Mouse (Mus musculus): ENCODE data around the gene Cacna1c.

Gene Cacna1c

DNA sequence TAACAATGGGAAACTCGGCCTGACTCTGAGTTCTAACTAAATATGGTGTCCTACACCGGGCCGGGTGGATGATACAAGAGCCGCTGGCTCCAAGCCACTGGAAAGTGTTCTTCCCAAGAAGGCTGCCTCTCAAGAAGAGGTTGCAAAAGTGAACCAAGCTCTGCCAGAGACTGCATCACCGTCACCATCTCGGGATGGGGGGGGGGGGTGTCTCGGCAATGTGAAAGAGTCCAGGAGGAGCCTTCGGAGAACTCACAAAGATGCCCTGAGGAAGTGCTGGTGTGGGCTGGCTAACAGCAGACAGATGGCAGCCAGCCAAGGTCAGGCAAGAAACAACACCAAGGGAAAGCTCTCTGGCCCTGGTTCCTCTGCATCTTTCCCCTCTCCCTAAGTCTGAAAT is 107.0 kb downstream of the Cacna1c start:
- no peak for DNase-seq (ENCODE audit: low spot score)

DNA sequence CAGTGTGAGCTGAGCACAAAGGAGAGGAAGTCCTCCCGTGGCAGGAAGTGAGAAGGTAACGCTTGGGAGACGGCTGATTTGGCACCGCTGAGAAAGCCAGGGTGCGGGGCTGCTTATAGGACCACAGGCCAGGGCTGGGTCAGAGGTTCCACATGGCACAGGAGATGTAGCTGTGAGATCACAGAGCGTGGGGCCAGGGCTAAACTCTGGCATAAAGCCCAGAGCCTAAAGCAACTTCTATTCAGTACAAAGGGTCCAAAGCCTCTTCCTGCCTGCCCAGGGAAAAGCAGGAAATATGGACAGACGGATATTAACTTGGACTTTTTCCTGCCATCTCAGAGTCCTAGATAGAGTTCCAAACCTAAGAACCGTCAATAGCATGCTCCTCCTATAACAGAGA is 107.8 kb downstream of the Cacna1c start:
- DNase-seq (ENCODE audit: low spot score), result no peak

- DNase-seq (ENCODE audit: low spot score), result no peak
Observed at GRCm38 (mm10) chr6:119087919-119088318, 108.3 kb downstream of the Cacna1c start.

- no peak for DNase-seq (ENCODE audit: low spot score)
Observed at GRCm38 (mm10) chr6:119085789-119086188, 110.4 kb downstream of the Cacna1c start.

GRCm38 (mm10) chr6:119084532-119084931 is 111.7 kb downstream of the Cacna1c start:
- DNase-seq (ENCODE audit: low spot score), result no peak

- no peak for DNase-seq (ENCODE audit: low spot score)
Observed at GRCm38 (mm10) chr6:119083559-119083958, 112.7 kb downstream of the Cacna1c start.

- no peak for DNase-seq (ENCODE audit: low spot score)
Observed at GRCm38 (mm10) chr6:119082662-119083061, 113.6 kb downstream of the Cacna1c start.

- no peak for DNase-seq (ENCODE audit: low spot score)
Observed at GRCm38 (mm10) chr6:119081650-119082049, 114.6 kb downstream of the Cacna1c start.

- no peak for DNase-seq (ENCODE audit: low spot score)
Observed at GRCm38 (mm10) chr6:119079626-119080025, 116.6 kb downstream of the Cacna1c start.

DNA sequence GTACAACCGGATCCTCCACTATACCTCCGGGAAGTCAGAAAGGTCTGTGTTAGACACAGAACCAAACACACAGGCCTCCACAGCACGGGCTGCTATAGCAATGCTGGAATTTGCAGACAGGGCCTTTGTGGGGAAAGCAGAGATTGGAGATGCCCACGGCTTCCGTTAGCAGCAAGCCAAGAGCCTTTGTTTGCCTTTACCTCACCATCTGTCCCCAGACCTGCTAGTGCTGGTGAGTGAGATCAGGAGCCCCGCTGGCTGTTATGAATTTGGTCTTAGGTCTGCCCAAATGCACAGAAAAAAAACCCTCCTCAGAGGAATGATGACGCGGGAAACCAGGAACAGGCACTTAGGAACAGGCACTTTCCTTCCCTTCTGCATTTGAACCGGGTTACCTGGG is 117.3 kb downstream of the Cacna1c start:
- no peak for DNase-seq (ENCODE audit: low spot score)

GRCm38 (mm10) chr6:119077231-119077630 is 119.0 kb downstream of the Cacna1c start:
- no peak for DNase-seq (ENCODE audit: low spot score)

- no peak for DNase-seq (ENCODE audit: low spot score)
Observed at GRCm38 (mm10) chr6:119073419-119074071, 122.7 kb downstream of the Cacna1c start.

DNA sequence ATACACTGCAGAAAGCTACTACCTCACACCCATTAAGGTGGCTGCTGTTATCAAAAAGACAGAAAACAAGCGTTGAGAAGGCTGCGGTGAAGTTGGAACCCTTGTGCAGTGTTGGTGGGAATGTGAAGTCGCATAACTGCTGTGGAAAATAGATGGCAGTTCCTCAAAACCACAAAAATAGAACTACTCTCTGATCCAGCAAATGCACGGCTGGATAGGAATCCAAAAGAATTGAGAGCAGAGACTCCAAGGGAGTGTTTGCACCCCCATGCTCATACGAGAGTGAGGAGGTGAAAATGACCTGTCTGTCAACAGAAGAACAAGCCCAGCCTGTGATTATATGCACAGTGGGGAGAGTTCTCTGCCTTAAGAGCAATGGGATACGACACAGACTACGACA is 123.4 kb downstream of the Cacna1c start:
- no peak for DNase-seq (ENCODE audit: low spot score)

DNA sequence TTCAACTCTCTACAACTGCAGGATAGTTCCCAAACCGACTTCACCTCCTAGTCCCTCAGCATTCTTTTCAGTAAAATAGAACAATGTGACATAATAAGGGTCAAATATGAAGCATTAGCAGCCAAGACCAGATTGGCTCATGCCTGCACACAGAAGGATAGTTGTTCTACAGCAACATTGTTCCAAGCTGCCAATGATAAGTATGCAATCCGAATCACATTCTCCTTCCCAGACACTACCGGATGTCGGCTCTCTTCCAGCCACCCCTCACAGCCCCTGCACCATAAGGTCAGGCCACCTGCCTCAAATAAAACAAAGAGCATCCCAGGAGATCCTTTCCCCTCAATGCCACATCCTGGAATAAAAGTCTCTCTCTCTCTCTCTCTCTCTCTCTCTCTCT is 125.4 kb downstream of the Cacna1c start:
- DNase-seq (ENCODE audit: low spot score), result no peak

GRCm38 (mm10) chr6:119070351-119070750 is 125.9 kb downstream of the Cacna1c start:
- no peak for DNase-seq (ENCODE audit: low spot score)

DNA sequence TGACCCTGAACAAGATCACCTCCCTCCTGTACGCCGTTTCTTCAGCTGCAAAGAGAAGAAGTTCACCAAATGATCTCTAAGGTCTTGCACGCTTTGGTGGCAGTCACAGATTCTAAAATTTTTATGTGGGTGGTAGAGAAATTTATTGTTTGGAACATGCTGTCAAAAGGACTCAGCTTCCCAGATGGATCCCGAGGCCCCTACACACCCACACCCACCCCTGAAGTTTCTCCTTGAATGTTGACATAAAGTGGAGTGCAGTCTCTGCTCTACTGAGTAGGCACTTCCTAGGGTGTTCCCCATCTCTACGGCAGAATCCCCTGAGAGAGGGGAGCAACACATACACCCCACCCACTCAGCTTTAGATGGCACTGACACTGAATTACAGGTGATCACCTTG is 127.1 kb downstream of the Cacna1c start:
- DNase-seq (ENCODE audit: low spot score), result no peak

DNA sequence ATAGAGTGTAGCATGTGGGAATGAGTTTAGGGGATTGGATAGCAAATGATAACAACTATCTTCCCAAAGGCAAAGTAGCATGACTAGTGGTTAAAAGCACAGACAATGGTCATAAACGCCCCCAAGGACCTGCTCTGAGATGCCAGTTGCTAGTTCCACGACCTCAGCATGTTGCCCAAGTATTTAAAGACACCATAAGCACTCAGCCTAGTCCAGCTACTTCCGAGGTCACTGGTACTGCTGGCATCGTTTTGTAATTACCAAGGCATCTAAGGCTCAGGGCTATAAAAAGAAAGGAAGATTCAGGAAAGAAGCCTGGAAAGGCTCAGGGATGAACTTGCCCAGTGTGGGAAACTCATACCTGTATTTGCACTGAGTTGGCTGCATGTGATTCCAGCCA is 127.6 kb downstream of the Cacna1c start:
- DNase-seq (ENCODE audit: low spot score), result no peak

DNA sequence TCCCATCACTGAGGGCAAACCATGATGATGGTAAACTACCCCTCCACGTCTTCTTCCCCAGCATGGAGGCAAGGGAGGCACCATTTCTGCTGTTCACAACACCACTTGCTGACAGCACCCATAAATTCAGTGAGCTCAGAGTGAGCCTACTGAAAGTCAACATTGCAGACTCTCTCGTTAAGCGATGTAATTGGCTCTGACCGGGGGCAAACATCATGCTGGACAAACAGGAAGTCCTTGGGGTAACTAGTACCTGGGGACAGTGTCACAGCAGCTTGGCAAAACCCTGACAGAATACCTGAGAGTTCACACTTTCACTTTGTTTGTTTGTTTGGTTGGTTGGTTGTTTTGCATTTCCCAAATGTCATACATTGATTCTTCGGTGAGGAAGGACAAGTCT is 131.3 kb downstream of the Cacna1c start:
- DNase-seq (ENCODE audit: low spot score), result no peak

- no peak for DNase-seq (ENCODE audit: low spot score)
Observed at GRCm38 (mm10) chr6:119064430-119064829, 131.8 kb downstream of the Cacna1c start.

DNA sequence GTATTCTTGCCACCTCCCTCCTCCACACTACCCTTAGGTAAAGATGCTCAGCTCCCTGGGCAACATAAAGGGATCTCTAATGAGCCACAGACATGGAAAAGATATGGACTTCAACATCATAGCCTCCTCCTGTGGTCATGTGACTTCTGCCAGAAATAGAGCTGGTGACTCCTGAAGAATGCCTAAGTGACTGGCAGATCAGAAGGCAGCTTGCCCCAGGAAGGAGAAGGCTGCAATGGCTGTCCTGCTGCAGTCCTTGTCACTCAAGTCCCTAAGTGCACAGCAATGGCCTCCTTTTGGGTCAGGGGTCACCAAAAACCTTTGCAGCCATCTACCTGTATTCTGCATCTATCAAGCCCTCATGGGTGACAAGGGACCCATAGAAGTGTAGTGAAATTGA is 133.5 kb downstream of the Cacna1c start:
- DNase-seq (ENCODE audit: low spot score), result no peak

DNA sequence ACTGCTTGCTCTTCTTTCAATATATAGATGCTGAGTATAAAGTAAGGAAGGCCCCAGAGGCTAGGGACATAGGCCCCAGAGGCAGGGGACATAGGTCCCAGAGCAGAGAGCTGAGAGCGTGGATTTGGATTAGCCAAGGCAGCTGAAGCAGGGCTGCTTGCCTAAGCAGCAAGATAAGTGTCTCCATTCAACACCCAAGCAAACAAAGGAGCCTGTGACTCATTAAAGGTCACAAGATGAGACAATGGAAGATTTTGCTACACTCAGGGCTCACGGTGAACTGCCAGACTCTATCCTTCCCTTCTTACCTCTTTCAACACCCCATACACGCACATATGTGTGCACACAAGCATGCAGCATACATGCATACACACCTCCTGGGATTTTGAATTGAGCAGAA is 137.3 kb downstream of the Cacna1c start:
- no peak for DNase-seq (ENCODE audit: low spot score)

- no peak for DNase-seq (ENCODE audit: low spot score)
Observed at GRCm38 (mm10) chr6:119058461-119058860, 137.8 kb downstream of the Cacna1c start.

DNA sequence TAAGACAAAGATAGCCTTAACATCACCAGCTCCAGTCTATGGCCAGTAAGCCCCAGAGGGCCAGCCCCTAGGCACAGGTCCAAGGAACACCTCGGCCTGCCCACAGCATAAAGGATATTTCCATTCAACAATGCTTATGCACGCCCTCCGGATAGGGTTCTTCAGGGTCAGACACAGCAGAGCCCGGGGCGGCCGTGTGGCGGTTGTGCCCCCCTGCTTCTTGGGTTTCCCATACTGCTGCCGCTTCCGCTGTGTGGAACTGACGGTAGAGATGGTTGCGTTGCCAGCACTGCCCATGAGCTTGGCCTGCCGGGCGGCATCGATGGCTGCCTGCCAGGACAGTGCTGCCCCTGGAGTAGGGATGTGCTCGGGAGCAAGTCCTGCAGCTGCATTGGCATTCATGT is 139.1 kb downstream of the Cacna1c start:
- DNase-seq (ENCODE audit: low spot score), result no peak

DNA sequence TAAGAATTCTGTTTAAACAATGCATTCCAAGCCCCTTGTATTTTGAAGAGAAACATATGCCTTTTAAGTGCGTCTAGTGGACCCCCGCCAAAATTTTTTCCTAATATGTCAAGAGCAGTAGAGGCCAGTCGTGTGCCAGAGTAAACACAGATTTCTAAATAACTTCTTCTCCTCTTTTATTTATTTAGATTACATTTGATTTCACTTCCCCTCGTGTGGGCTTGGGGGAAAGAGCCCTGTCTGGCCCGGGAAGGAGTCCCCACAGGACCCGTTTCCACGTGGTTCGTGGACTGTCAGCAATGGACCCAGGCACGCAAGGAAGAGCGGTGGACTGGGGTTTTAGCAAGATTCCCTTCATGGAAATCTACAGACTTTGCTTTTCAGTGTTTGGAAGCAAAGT is 143.4 kb downstream of the Cacna1c start:
- no peak for DNase-seq (ENCODE audit: low spot score)

GRCm38 (mm10) chr6:119052366-119052765 is 143.9 kb downstream of the Cacna1c start:
- DNase-seq (ENCODE audit: low spot score), result no peak

All from urinary bladder, postnatal 25 days (tissue).